Mouse (Mus musculus): ENCODE results near the gene Atg10.
"Not testable (repeated sequence)": the region's sequence is repeated elsewhere in the genome, so short reads cannot be mapped to it uniquely, and the experiment has no call there.

The Atg10 gene

GRCm38 (mm10) chr13:91223587-91224437 is at the start of gene Atg10:
Gene Atg10, minus strand, starts transcription at chr13:91223968.
- DNase-seq (ENCODE audit: low read depth, low spot score) = peak; percentile 97

- no peak for DNase-seq (ENCODE audit: low read depth, low spot score)
Observed at GRCm38 (mm10) chr13:91252406-91252805, 28.6 kb upstream of the Atg10 start.

- no peak for DNase-seq (ENCODE audit: low read depth, low spot score)
Observed at GRCm38 (mm10) chr13:91251636-91252035, 27.9 kb upstream of the Atg10 start.

GRCm38 (mm10) chr13:91250050-91250449 is 26.3 kb upstream of the Atg10 start:
- not testable (repeated sequence) for DNase-seq (ENCODE audit: low read depth, low spot score)

GRCm38 (mm10) chr13:91246472-91246871 is 22.7 kb upstream of the Atg10 start:
- no peak for DNase-seq (ENCODE audit: low read depth, low spot score)

GRCm38 (mm10) chr13:91237976-91238375 is 14.2 kb upstream of the Atg10 start:
- DNase-seq (ENCODE audit: low read depth, low spot score) = no peak

- no peak for DNase-seq (ENCODE audit: low read depth, low spot score)
Observed at GRCm38 (mm10) chr13:91236884-91237283, 13.1 kb upstream of the Atg10 start.

GRCm38 (mm10) chr13:91224438-91224814 is 658 bp upstream of the Atg10 start:
- DNase-seq (ENCODE audit: low read depth, low spot score) = no peak

- DNase-seq (ENCODE audit: low read depth, low spot score) = peak; percentile 56
Observed at GRCm38 (mm10) chr13:91223063-91223462, 705 bp downstream of the Atg10 start.

GRCm38 (mm10) chr13:91221696-91222095 is 2.1 kb downstream of the Atg10 start:
- DNase-seq (ENCODE audit: low read depth, low spot score) = no peak

- peak; percentile 78 for DNase-seq (ENCODE audit: low read depth, low spot score)
Observed at GRCm38 (mm10) chr13:91217691-91218090, 6.1 kb downstream of the Atg10 start.

- no peak for DNase-seq (ENCODE audit: low read depth, low spot score)
Observed at GRCm38 (mm10) chr13:91216656-91217205, 7.0 kb downstream of the Atg10 start.

GRCm38 (mm10) chr13:91212958-91213357 is 10.8 kb downstream of the Atg10 start:
- DNase-seq (ENCODE audit: low read depth, low spot score) = no peak

- no peak for DNase-seq (ENCODE audit: low read depth, low spot score)
Observed at GRCm38 (mm10) chr13:91206237-91206636, 17.5 kb downstream of the Atg10 start.

- DNase-seq (ENCODE audit: low read depth, low spot score) = no peak
Observed at GRCm38 (mm10) chr13:91202564-91202963, 21.2 kb downstream of the Atg10 start.

- DNase-seq (ENCODE audit: low read depth, low spot score) = no peak
Observed at GRCm38 (mm10) chr13:91187378-91188234, 36.2 kb downstream of the Atg10 start.

- no peak for DNase-seq (ENCODE audit: low read depth, low spot score)
Observed at GRCm38 (mm10) chr13:91185248-91185867, 38.4 kb downstream of the Atg10 start.

GRCm38 (mm10) chr13:91184226-91184625 is 39.5 kb downstream of the Atg10 start:
- no peak for DNase-seq (ENCODE audit: low read depth, low spot score)

- DNase-seq (ENCODE audit: low read depth, low spot score) = no peak
Observed at GRCm38 (mm10) chr13:91180364-91180763, 43.4 kb downstream of the Atg10 start.

- DNase-seq (ENCODE audit: low read depth, low spot score) = no peak
Observed at GRCm38 (mm10) chr13:91179174-91179899, 44.4 kb downstream of the Atg10 start.
